Mouse (Mus musculus) lung, postnatal 4 days (tissue): ENCODE measurements around the gene Rab22a.
"Not testable (repeated sequence)": the region's sequence is repeated elsewhere in the genome, so short reads cannot be mapped to it uniquely, and the experiment has no call there.

Source experiments
- DNase-seq, 2 experiments: peaks; one replicate each; pipeline ENCODE4 v3.0.0; 2021

The Rab22a gene

GRCm38 (mm10) chr2:173659057-173659925, at the start of gene Rab22a:
TSS of gene Rab22a (plus strand) at chr2:173659760.
- peak; percentile 98 to 99 for DNase-seq

DNA sequence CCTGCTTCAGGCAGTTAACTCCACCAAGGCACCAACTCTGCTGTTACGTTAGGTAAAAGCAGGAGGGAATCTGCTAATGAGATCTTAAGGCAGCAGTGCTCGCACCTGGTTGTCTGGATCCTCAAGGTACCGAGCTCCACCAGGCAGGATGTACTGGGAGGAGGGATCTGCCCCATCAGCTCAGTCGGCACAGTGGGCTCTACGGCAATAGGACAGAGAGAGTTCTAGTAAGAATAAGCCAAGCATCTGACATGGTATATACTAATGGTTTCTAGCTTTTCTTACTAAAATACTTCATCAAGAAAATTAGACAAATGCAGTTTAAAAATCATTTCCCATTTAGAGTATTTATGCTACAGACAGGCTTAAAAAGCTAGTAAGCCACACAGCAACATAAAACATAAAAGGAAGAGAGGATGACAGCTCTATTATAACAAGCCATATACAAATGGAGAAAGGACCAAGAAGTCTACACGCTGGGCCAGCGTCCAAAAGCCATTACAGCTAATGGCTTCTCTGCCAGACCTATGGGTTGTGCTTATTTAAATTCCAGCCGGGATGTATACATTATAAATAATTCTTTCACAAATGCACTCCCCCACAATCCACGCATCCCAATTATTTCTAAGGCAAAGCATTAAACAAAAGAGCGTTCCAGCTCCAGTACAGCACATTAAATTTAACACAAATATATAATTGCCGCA, 44.0 kb upstream of the Rab22a start:
- peak in 1 of 2 experiments; percentile 44 for DNase-seq

- no peak for DNase-seq
Measured at GRCm38 (mm10) chr2:173616156-173616555, 43.4 kb upstream of the Rab22a start.

GRCm38 (mm10) chr2:173619132-173619531, 40.4 kb upstream of the Rab22a start:
- DNase-seq: no peak

- DNase-seq: no peak
Measured at GRCm38 (mm10) chr2:173620645-173621044, 38.9 kb upstream of the Rab22a start.

DNA sequence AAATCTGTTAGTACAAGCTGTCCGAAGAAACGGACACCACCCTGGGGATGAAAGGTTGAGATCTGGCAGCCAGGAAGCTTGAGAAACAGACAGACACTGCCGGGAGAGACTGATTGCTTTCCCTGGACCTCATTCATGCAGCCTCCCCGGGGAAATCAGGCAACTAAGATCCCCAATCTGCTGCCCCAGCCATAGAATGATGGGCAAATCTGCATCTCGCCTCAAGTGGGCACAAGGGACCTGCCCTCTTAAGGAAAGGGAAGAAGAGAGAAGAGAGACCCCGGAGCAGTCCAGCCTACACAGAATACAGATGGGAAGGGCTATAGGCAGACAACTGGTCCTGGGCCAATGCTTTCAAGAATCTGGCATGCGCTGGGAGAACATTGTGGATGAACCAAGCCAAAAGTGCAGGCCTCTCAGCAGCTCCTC, 37.4 kb upstream of the Rab22a start:
- peak in 1 of 2 experiments; percentile 47 for DNase-seq

GRCm38 (mm10) chr2:173624667-173625066, 34.9 kb upstream of the Rab22a start:
- no peak for DNase-seq

DNA sequence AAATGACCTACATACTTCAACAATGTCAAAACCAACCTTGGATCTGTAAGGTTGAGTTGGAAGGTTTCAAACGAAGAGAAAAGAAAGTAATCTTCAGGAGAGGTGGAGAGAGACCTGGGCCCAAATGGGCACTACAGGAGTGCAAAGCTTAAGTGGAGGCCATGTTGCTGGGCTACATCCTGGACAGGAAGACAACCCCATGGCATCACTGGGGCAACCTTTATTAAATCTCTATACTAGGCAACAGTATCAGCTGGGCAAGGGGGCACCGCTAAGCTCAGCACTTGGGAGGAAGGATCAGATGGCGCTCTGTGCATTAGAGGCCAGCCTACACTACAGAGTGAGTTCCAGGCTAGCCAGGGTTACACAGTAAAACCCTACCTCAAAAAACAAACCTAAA, 33.8 kb upstream of the Rab22a start:
- DNase-seq: no peak

DNA sequence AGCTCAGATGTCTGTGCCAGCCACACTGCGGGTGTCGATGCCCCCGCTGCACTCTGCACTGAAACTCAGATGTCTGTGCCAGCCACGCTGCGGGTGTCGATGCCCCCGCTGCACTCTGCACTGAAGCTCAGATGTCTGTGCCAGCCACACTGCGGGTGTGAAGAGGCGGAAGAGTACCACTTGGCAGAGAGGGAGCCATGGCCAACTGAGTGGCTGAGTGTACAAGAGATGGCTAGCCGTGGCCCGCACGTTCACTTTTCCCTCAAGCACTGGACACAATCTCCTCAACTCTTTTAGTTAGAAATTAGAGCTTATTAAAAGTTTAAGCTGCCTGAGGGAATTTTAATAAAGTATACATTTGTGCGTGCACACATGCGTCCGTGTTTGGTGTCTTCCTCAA, 25.5 kb upstream of the Rab22a start:
- DNase-seq: not testable (repeated sequence)

- no peak for DNase-seq
Measured at GRCm38 (mm10) chr2:173641370-173641769, 18.2 kb upstream of the Rab22a start.

GRCm38 (mm10) chr2:173642262-173642999, 17.1 kb upstream of the Rab22a start:
- no peak for DNase-seq

- no peak for DNase-seq
Measured at GRCm38 (mm10) chr2:173647197-173647911, 12.2 kb upstream of the Rab22a start.

DNA sequence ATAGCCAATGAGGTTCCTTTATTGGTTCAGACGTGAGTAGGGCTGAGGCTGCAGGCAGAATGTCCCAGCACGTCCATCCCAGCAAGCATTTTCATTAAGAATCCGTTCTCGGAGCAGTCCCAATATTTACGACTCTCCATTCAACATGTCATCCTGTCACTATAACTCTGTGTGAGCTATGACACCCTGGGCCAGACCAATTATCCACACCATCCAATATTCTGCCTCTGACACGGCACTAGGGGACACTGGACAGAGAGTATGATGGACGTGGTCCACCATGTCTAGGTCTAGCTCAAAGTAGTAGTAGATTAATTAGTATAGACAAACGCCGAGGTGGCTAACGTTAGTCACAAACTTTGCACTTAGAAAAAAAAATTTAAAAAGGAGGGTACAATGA, 9.8 kb upstream of the Rab22a start:
- no peak for DNase-seq

GRCm38 (mm10) chr2:173653526-173653925, 6.0 kb upstream of the Rab22a start:
- DNase-seq: no peak

- DNase-seq: no peak
Measured at GRCm38 (mm10) chr2:173657736-173658135, 1.8 kb upstream of the Rab22a start.

GRCm38 (mm10) chr2:173658517-173658916, 1.0 kb upstream of the Rab22a start:
- no peak for DNase-seq

DNA sequence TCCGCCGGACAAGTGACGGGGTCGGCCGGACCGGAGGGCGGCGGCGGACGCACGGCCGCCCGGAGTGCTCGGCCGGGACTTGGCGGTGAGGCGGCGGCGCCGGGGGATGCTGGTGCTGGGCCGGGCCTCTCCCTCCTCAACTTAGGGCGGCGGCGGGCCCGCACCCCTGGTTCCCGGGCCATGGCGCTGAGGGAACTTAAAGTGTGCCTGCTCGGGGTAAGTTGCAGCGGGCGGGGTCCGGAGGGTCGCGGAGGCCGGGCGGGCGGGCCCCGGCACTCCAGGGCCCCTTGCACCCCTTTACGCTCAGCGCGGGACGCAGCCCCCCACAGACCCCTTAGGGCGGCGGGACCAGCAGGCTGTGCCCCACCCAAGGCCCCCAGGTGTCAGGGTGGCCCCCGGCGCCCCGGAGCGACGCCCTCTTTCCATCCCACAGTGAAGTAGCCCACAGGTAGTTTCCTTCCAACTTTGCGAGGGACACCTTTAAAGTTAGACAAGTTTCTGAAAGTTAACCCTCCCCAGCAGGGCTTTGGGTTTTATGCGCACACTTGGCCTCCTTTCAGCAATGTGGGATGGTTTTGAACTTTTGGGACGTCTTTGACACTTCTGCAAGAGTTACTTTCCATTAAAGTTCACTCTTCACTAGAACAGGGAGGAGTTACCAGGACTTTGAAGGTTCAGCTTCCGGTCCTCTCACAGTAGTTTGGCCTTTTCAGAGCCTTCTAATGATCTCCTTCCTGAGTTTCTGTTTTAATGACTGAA, 545 bp downstream of the Rab22a start:
- DNase-seq: no peak

DNA sequence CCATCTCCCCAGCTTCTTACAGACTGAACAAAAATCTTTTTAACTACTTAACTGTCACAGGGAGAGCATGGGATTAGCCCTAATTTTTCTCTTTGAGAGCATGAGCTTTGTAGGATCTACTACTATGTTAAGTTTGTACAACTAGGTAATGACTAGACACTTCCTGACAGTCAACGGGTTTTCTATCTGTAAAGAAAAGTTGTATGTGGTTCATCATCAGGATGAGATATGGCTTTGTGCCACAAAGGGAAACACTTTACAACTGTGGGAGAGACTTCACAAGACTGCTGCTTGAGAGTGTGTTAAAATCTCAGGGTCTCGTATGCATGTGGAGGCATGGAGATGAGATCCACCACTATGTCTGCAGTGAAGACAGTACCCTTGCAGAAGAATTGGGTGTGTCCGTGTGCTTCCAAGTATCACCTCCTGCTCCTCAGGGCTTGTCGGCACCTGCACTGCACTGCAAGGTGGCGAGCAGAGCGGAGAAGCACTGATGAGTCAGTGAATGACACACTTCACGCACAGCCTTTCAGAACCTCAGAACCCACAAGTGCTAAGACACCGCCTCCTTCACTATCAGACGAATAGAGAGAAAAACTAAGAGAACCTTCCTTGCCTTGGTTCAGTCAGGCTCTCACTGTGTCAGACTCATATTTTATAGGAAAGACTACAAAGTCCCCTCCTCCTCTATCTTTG, 2.8 kb downstream of the Rab22a start:
- no peak for DNase-seq

GRCm38 (mm10) chr2:173664736-173665135, 5.2 kb downstream of the Rab22a start:
- no peak for DNase-seq

DNA sequence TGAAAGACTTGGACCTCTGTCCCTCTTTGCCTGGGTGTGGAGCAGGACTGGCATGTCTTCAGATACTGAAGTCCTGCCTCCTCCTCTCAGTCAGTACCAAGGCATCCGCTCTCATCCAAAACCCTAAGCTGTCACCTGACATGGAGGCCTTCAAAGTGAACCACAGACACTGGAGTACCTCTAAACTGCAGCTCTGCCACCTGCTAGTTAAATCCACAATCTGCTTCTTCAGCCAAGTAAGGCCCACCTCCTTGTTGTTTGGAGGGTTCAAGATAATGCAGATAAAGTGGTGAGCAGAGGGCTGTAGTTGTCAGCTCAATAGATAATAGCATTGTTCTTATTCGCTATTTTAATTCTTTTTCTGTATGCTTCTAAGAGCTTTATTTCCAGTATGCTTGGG, 5.7 kb downstream of the Rab22a start:
- DNase-seq: no peak

DNA sequence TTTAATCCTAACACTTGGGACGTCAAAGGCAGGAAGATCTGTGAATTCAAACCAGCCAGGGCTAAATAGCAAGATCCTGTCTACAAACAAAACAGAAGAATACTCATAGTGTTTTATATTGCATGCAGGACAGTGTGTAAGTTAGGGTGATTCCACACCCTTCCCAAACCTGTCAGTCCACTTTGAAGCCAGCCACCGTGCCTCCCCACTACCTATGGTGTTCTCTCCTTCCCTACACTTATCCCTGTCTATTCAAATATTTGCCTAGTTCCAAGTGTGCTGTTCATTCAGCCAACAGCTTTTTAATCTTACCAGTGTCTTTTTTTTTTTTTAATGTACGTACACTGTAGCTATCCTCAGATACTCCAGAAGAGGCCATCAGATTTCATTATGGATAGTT, 7.3 kb downstream of the Rab22a start:
- no peak for DNase-seq
